Mouse (Mus musculus): ENCODE data around the gene Hspa12a.

DNA sequence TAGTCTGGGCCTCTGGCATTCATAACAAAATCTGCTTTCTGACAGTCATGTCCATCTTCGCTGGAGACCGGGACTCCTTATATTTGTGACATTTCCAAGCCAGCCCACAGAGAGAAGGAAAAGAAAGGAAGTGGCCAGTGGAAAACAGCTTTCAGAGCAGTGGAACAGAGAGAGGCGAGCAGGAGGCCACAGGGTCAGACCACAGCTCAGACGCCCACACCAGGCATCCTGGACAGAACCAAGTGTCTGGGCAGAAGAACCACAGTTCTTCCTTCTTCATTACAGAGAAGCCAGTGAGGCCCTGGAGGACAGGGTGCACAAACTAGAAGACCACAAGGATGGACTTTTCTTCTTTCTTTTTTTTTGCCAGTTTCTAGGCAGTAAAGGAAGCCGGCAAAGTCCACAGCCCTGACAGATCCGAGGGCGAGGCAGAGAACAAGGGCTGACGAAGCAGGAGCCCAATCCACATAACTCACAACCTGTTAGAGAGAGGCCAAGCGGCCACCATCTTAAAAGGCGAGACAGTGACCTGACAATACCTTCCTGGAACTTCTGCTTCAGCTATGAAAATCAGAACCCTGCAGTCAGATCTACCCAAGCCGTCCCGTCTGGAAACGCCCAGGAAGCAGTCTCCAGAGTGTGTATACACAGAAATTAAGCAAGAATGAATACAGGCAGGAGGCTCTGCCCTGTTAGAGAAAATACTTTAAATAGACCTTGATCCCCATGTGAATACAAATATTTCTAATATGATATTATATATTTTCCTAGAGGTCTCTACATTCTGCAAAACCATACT, 93.9 kb downstream of the Hspa12a start:
- TF ChIP-seq GATA1 (IDR thresholded peaks at IDR 0.05; ENCODE audit: borderline replicate concordance, low read length) (no peak), FLI1 (IDR thresholded peaks at IDR 0.05; ENCODE audit: low read length) (no peak)
